Mouse (Mus musculus): ENCODE results near the gene Plcb2. TPM values are rescaled to one million over a fixed set of nuclear protein-coding genes. Genes with fewer than 3 reads are reported as not detected.

The Plcb2 gene
- polyA plus RNA-seq, 1 experiment from 2014 or later = 1.4 TPM

Other genes starting within 250 kb of the Plcb2 start
- gene Srp14, start 248.7 kb downstream of the Plcb2 start, polyA plus RNA-seq (2014; fragmentation: Nextera tagmentation; extraction: Ambion mirVana) = 203 and 215 TPM in 2 replicates
- 4.9 and 5.0 TPM in 2 replicates for gene Bmf, start 178.8 kb downstream of the Plcb2 start, polyA plus RNA-seq (2014; fragmentation: Nextera tagmentation; extraction: Ambion mirVana)
- 81.4 and 94.0 TPM in 2 replicates for gene Bub1b, start 130.2 kb downstream of the Plcb2 start, polyA plus RNA-seq (2014; fragmentation: Nextera tagmentation; extraction: Ambion mirVana)
- 2.4 and 2.7 TPM in 2 replicates for gene Pak6, start 65.1 kb downstream of the Plcb2 start, polyA plus RNA-seq (2014; fragmentation: Nextera tagmentation; extraction: Ambion mirVana)
- 0.19 and 0.20 TPM in 2 replicates for gene Ankrd63, start 24.5 kb downstream of the Plcb2 start, polyA plus RNA-seq (2014; fragmentation: Nextera tagmentation; extraction: Ambion mirVana)
- 31.9 and 37.0 TPM in 2 replicates for gene Inafm2, start 17.3 kb upstream of the Plcb2 start, polyA plus RNA-seq (2014; fragmentation: Nextera tagmentation; extraction: Ambion mirVana)
- 1.2 and 1.4 TPM in 2 replicates for gene Ccdc9b, start 34.2 kb upstream of the Plcb2 start, polyA plus RNA-seq (2014; fragmentation: Nextera tagmentation; extraction: Ambion mirVana)
- 21.2 and 45.1 TPM in 2 replicates for gene Phgr1, start 44.3 kb upstream of the Plcb2 start, polyA plus RNA-seq (2014; fragmentation: Nextera tagmentation; extraction: Ambion mirVana)
- gene Disp2, start 51.3 kb upstream of the Plcb2 start, polyA plus RNA-seq (2014; fragmentation: Nextera tagmentation; extraction: Ambion mirVana) = 2.6 and 3.0 TPM in 2 replicates
- 97.9 and 109 TPM in 2 replicates for gene Knstrn, start 85.6 kb upstream of the Plcb2 start, polyA plus RNA-seq (2014; fragmentation: Nextera tagmentation; extraction: Ambion mirVana)
- 51.6 and 51.9 TPM in 2 replicates for gene Ivd, start 133.5 kb upstream of the Plcb2 start, polyA plus RNA-seq (2014; fragmentation: Nextera tagmentation; extraction: Ambion mirVana)
- gene Bahd1, start 171.9 kb upstream of the Plcb2 start, polyA plus RNA-seq (2014; fragmentation: Nextera tagmentation; extraction: Ambion mirVana) = 0.93 and 1.7 TPM in 2 replicates
- gene Chst14, start 198.1 kb upstream of the Plcb2 start, polyA plus RNA-seq (2014; fragmentation: Nextera tagmentation; extraction: Ambion mirVana) = 32.2 and 32.7 TPM in 2 replicates